Mouse (Mus musculus): ENCODE measurements at regions not wholly inside any gene's neighbourhood (a gene's known extent, or its start where the extent isn't known, plus 50 kb on each side); places are given as distances from the start of the nearest gene placed in this dataset.

GRCm38 (mm10) chr7:39764366-39764765 is 246.8 kb downstream of the Zfp619 start:
- TF ChIP-seq CTCF (IDR thresholded peaks at IDR 0.05; ENCODE audit: borderline replicate concordance, insufficient read depth, low read depth, low read length), result no peak
- no peak for TF ChIP-seq POLR2A (IDR thresholded peaks at IDR 0.05; ENCODE audit: borderline replicate concordance, insufficient read depth, low read length)

Data from cerebellum, adult 2 months (tissue).